Mouse (Mus musculus): ENCODE measurements around the gene 1700017N19Rik.

1700017N19Rik gene

DNA sequence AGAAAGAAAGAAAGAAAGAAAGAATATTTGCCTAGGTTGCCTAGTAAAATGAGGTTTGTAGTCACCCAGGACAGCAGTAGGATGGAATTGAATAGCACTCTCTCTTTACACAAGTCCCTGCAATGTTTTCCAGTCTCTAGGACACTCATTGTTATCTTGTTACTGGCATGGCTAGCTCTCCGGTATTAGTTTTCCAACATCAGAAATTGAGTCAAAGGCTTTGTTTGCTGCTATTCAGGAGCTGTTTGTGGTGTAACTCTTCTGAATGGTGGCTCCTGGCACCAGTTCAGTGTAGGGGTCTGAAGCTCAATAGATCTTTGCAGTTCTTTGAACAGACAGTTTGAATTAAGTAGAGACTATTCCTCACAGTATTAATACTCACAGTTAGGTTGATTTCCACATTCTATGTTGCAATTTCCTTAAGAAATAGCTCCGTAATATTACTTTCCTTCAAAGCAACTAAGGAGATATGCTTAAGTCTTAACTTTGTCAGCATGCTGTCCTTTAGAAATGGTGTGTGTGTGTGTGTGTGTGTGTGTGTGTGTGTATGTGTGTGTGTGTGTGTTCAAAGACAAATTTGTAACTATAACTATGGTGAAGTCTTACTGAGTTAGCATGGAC lies 71.8 kb downstream of the 1700017N19Rik start:
- no peak for DNase-seq (ENCODE audit: low read depth, low spot score)

All from mesoderm, embryonic 11.5 days (tissue).